Mouse (Mus musculus) kidney, embryonic 14.5 days (tissue): Measurements from ENCODE around the gene Galnt13. TPM values are rescaled to one million over a fixed set of nuclear protein-coding genes. Genes with fewer than 3 reads are reported as not detected.
"Not testable (repeated sequence)": the region's sequence is repeated elsewhere in the genome, so short reads cannot be mapped to it uniquely, and the experiment has no call there.

Experiments
- ATAC-seq: fragments of 200-750 bp; cut with Nextera tagmentation; 2 replicates; pipeline ENCODE4 v1.8.0; 2017; ENCODE audit warnings: moderate number of reproducible peaks, mild to moderate bottlenecking, moderate TSS enrichment, moderate library complexity; ENCODE audit not compliant: low FRiP score, low TSS enrichment
- H3K27ac ChIP-seq: fragments of 300-500 bp; sonication (generic); 2 replicates; pipeline ENCODE4 v1.5.1; 2014; ENCODE audit warnings: low read depth, mild to moderate bottlenecking, low read length, moderate library complexity, mixed read lengths
- H3K27me3 ChIP-seq: fragments of 300-500 bp; sonication (generic); 2 replicates; pipeline ENCODE4 v1.6.1; 2014; ENCODE audit warnings: mild to moderate bottlenecking, low read length; ENCODE audit not compliant: control insufficient read depth, insufficient read depth
- H3K36me3 ChIP-seq: fragments of 300-500 bp; sonication (generic); 2 replicates; pipeline ENCODE4 v1.6.1; 2014; ENCODE audit warnings: low read length, mixed read lengths; ENCODE audit not compliant: control insufficient read depth, insufficient read depth
- H3K4me1 ChIP-seq: fragments of 300-500 bp; sonication (generic); 2 replicates; pipeline ENCODE4 v1.6.1; 2014; ENCODE audit warnings: low read length, mixed read lengths; ENCODE audit not compliant: control insufficient read depth, insufficient read depth
- H3K4me2 ChIP-seq: fragments of 300-500 bp; sonication (generic); replicated peaks from 2 replicates; pipeline ENCODE4 v1.6.1; 2014; ENCODE audit warnings: low read depth, mild to moderate bottlenecking, low read length
- H3K4me3 ChIP-seq: fragments of 300-500 bp; sonication (generic); 2 replicates; pipeline ENCODE4 v1.5.1; 2014; ENCODE audit warnings: mild to moderate bottlenecking, low read length
- H3K9ac ChIP-seq: fragments of 300-500 bp; sonication (generic); 2 replicates; pipeline ENCODE4 v1.6.1; 2014; ENCODE audit warnings: low read depth, mild to moderate bottlenecking, low read length, moderate library complexity
- H3K9me3 ChIP-seq: fragments of 300-500 bp; sonication (generic); 2 replicates; pipeline ENCODE4 v1.6.1; 2016; ENCODE audit warnings: low read length; ENCODE audit not compliant: control insufficient read depth
- WGBS: fragments of 180-500 bp; shearing (Covaris S2); extraction: QIAGEN DNeasy Blood & Tissue Kit; methylation state at CpG from one replicate; pipeline ENCODE4 v1.1.7; 2014; 5-methylcytosine and 5-hydroxymethylcytosine counted together
- polyA plus RNA-seq: library from polyadenylated mRNA; unstranded; fragments of >200 nt; fragmentation: Nextera tagmentation; extraction: Ambion mirVana; gene quantifications from 2 replicates; pipeline ENCODE4 v1.2.1, GENCODE M21; 2014

The Galnt13 gene
- polyA plus RNA-seq, 1 experiment from 2014 or later = 0.47 TPM

DNA sequence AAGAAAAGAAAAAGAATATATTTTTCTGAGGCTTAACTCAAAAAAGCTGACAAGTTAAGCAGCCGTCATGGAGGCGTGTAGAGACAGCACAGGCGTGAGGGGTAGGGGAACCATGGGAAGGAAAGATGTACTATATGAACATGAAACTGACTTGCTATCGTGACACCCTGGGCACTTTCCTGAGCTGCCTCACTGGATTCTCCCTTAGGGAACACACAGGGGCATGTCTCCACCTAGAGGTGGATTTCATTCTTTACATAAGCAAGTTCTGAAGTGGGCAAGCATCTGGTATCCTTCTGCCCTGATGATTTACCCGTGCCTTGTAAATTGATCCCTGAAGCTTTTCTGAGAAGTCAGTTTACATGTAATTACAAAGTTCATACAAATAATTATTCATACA, 586.4 kb downstream of the Galnt13 start:
- H3K36me3 ChIP-seq, H3K27ac ChIP-seq, H3K9me3 ChIP-seq, H3K4me3 ChIP-seq, H3K9ac ChIP-seq, H3K4me2 ChIP-seq, H3K4me1 ChIP-seq, H3K27me3 ChIP-seq: not testable (repeated sequence)
- ATAC-seq = peak; percentile 68; the same call in 1 of the 2 replicates
- no CpG with 5 or more reads among the region's 5 CpGs for WGBS

DNA sequence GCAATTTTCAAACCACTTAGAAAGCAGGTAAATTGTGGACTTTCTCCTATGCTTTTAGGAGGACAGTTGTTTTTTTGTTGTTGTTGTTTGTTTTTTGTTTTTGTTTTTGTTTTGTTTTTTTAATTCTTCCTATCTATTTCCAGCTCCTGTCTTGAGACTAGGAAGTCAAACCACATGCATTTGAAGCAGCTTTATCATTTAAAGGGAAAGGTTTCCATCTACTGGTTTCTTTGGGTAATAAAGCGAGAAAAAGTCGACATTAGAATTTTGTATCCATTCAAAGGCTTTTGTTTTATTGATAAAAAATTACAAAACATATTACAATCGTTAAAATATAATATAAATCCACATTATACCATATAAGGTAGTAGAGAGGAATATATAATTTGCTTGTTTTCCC, 598.5 kb downstream of the Galnt13 start:
- ATAC-seq = no peak
- Histone ChIP-seq H3K27me3 (no peaks in the 10 kb centered on the region), H3K4me1 (no peaks in the 10 kb centered on the region), H3K36me3 (no peaks in the 10 kb centered on the region), H3K9ac (no peak overlapping the region), H3K9me3 (no peaks in the 10 kb centered on the region), H3K4me2 (no peak overlapping the region), H3K27ac (no peak overlapping the region), H3K4me3 (no peak overlapping the region)
- 62% methylated on average over 3 of the region's 3 CpGs for WGBS

DNA sequence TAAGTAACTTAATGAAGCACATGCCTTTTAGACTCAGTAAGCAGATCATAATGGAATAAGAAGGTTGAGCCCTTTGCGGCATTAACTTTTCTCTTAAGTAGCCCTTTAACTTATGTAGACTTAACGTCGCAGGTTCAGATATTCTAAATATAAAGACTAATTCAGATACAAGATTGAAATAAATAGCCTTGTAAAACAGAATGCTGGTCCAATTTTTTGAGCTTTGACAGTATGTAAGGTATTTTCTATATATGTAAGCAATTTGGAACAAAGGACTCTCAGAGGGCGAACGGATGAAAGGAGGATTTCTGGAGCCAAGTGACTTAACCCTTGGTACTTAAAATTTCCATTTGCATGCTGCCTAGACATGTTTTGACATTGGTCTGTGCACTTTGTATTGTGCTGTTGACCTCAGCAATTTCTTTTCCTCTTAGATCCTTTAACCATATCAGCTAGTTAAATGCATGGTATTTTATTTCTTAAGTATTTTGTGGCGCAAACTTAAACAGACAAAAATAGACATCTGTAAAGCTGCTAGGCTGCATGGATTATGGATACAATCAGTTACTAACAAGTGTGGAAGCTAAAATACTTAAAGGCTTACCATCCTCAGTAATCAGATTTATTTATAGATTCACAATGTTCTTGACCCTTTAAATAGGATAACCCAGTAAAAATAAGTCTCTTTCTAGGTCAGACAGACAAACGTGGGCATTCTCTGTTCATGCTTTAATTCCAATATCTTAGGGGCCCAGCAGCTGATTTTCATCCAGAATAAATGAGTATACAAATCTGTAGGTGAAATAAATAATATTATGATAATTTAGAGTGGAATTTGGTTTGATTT, 629.6 kb downstream of the Galnt13 start:
- Histone ChIP-seq H3K4me2 (no peak overlapping the region), H3K4me3 (no peak overlapping the region), H3K9ac (no peak overlapping the region), H3K36me3 (no peaks in the 10 kb centered on the region), H3K4me1 (no peaks in the 10 kb centered on the region), H3K9me3 (no peaks in the 10 kb centered on the region), H3K27ac (no peak overlapping the region), H3K27me3 (no peaks in the 10 kb centered on the region)
- ATAC-seq = no peak
- 86% methylated on average over 7 of the region's 7 CpGs for WGBS

DNA sequence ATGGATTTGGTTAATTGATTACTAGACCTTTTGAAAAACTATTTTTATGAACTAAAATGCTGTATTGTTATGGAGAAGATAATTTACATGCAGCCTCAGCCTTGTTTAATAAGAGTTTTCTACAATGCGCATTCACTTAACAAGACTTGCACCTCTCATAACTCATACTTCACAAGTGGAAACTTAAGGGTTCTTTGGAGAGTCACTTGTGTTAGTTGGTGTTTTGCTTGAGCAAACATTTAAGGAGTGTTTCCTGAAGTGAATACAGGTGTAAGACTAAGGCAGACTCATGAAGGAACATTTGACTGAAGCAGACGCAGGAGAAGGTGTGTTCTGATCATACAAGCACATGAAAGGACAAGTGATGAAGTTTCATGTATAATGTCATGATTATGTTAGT, 649.5 kb downstream of the Galnt13 start:
- Histone ChIP-seq H3K4me1 (no peaks in the 10 kb centered on the region), H3K36me3 (no peaks in the 10 kb centered on the region), H3K27me3 (no peaks in the 10 kb centered on the region), H3K9me3 (no peaks in the 10 kb centered on the region), H3K4me2 (no peak overlapping the region), H3K9ac (no peak overlapping the region), H3K4me3 (no peak overlapping the region), H3K27ac (no peak overlapping the region)
- ATAC-seq = no peak
- WGBS = 95% methylated on average over 2 of the region's 2 CpGs

DNA sequence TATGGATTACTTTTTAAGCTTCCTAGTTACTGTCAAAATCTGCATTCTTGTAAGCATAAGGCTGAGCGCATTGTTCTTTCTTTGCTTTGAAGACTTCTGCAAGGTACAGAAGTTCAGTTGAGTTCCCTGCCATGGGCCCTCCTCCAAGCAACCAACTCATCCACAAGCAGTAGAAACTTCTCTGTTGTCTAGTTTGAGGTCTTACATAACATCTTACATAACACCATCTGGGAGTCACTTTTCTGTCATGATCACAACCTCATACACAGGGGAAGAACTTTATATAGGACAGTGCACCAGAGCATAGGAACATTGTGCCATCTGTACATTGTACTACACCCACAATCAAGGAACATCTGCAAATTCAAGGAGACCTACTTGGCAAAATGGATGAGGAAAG, 651.9 kb downstream of the Galnt13 start:
- Histone ChIP-seq H3K27ac (no peak overlapping the region), H3K9ac (no peak overlapping the region), H3K4me1 (no peaks in the 10 kb centered on the region), H3K36me3 (no peaks in the 10 kb centered on the region), H3K27me3 (no peaks in the 10 kb centered on the region), H3K9me3 (no peaks in the 10 kb centered on the region), H3K4me3 (no peak overlapping the region), H3K4me2 (no peak overlapping the region)
- no peak for ATAC-seq
- 97% methylated on average over 1 of the region's 1 CpGs for WGBS

DNA sequence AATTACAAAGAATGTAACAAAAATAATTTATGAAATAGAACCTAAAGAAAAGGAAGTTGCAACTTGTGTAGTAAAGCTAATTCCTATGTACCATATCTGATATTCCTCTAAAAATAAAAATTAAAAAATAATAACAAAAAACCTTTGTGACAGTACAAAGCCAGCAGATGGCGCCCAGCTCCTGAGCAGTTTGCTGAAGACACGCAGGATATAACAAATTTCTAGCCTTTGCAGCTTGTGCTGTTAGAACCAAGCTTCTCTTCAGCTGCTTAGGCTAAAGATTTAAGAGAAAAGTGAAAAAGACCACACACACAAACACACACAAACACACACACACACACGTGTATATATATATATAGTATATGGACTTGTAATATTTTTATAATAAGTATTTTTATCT, 654.2 kb downstream of the Galnt13 start:
- ATAC-seq = no peak
- 28% methylated on average over 3 of the region's 3 CpGs for WGBS
- no peaks in the 10 kb centered on the region for H3K36me3 ChIP-seq

DNA sequence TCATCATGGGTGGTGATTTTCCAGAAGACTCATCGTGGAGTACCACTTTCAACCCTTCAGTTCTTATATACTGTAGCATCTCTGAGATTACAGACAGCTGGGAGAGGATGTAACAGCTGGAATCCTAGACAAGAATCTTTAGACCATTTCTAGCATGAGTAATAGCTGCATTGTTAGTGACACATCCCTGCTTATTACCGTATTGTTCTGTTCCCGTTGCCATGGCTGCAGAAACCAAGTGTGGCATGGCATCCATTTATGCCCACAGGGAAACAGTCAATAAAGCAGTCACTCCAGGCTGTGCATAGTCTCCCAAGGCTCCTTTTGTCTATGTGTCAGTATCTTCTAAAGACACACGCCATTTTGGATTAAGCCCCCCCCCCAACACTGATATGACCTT, 655.4 kb downstream of the Galnt13 start:
- Histone ChIP-seq H3K9ac (no peak overlapping the region), H3K4me3 (no peak overlapping the region), H3K36me3 (no peaks in the 10 kb centered on the region), H3K9me3 (no peaks in the 10 kb centered on the region), H3K27ac (no peak overlapping the region), H3K4me1 (no peaks in the 10 kb centered on the region), H3K4me2 (no peak overlapping the region), H3K27me3 (no peaks in the 10 kb centered on the region)
- ATAC-seq = no peak
- WGBS = 81% methylated on average over 4 of the region's 4 CpGs

More for the DNA sequence above, 654.2 kb downstream of the Galnt13 start:
- no peak overlapping the region for H3K4me2 ChIP-seq
- H3K27ac ChIP-seq = no peak overlapping the region
- no peaks in the 10 kb centered on the region for H3K4me1 ChIP-seq
- H3K27me3 ChIP-seq = no peaks in the 10 kb centered on the region
- no peak overlapping the region for H3K4me3 ChIP-seq
- H3K9me3 ChIP-seq = no peaks in the 10 kb centered on the region
- no peak overlapping the region for H3K9ac ChIP-seq

DNA sequence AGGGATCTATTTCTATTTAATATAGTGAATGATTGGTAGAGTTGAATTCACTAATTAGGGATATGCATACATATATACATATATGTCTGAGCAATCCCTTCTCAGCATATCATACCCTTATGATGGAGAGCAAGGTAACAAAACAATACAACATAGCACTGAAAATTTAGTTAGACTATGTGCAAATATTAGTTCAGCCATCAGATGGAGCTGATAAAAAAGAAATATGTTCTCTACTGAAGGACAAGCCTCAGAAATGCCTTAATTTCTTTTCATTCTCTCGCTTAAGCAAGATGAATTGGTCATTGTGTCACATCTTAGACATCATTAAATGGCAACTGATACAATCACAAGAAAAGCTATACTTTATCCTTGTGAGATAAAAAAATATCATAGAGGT, 663.0 kb downstream of the Galnt13 start:
- H3K36me3 ChIP-seq = no peaks in the 10 kb centered on the region
- WGBS = 79% methylated on average over 1 of the region's 1 CpGs
- ATAC-seq = no peak

DNA sequence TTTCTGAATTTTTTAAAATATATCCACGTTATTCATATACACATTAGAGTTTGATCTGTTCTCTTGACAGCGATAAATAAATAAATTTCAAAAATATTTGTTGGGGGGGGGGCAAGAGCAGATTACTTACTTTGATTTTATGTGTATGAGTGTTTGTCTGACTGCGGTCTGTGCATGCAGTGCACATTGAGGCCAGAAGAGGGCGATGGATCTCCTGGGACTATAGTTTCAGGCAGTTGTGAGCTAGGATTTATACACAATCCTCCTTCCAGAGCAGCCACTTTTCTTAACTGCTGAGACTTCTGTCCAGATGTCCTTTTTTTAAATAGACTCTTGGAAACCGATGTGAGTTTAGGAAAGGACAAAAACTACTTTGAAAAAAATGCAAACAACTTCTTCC, 665.2 kb downstream of the Galnt13 start:
- WGBS = 66% methylated on average over 5 of the region's 5 CpGs
- H3K36me3 ChIP-seq = no peaks in the 10 kb centered on the region

More for the DNA sequence above, 663.0 kb downstream of the Galnt13 start:
- H3K9ac ChIP-seq = no peak overlapping the region
- no peak overlapping the region for H3K27ac ChIP-seq
- no peak overlapping the region for H3K4me3 ChIP-seq
- H3K4me2 ChIP-seq = no peak overlapping the region
- H3K27me3 ChIP-seq = no peaks in the 10 kb centered on the region
- H3K4me1 ChIP-seq = no peaks in the 10 kb centered on the region
- no peaks in the 10 kb centered on the region for H3K9me3 ChIP-seq

More for the DNA sequence above, 665.2 kb downstream of the Galnt13 start:
- ATAC-seq = no peak
- no peak overlapping the region for H3K4me2 ChIP-seq
- no peaks in the 10 kb centered on the region for H3K4me1 ChIP-seq
- no peak overlapping the region for H3K9ac ChIP-seq
- H3K4me3 ChIP-seq = no peak overlapping the region
- H3K27ac ChIP-seq = no peak overlapping the region
- H3K27me3 ChIP-seq = no peaks in the 10 kb centered on the region
- no peaks in the 10 kb centered on the region for H3K9me3 ChIP-seq
